Mouse (Mus musculus) G1E (cell line): Measurements from ENCODE around the gene Unc80. TPM values are rescaled to one million over a fixed set of nuclear protein-coding genes. Genes with fewer than 3 reads are reported as not detected.

Experiments used
- ATAC-seq: 2 replicates; pipeline ENCODE4 v1.8.0; 2016; ENCODE audit warnings: mild to moderate bottlenecking; ENCODE audit not compliant: insufficient number of reproducible peaks, poor library complexity, low FRiP score, severe bottlenecking; ENCODE audit errors: extremely low read depth
- DNase-seq: peaks from one replicate; pipeline ENCODE4 v3.0.0; 2012; ENCODE audit warnings: low spot score
- H3K27me3 ChIP-seq: 2 replicates; pipeline ENCODE4 v1.6.1; 2012; ENCODE audit warnings: mild to moderate bottlenecking, low read length, inconsistent platforms; ENCODE audit not compliant: insufficient read depth
- H3K36me3 ChIP-seq: replicated peaks from 2 replicates; pipeline ENCODE3; 2012; ENCODE audit warnings: mild to moderate bottlenecking, inconsistent platforms
- H3K4me1 ChIP-seq: 2 replicates; pipeline ENCODE4 v1.6.1; 2012; ENCODE audit warnings: low read depth, low read length, inconsistent platforms, mixed read lengths; ENCODE audit not compliant: insufficient read depth
- H3K4me3 ChIP-seq: 2 replicates; pipeline ENCODE4 v1.5.1; 2012; ENCODE audit warnings: low read depth, mild to moderate bottlenecking, inconsistent platforms, low read length, moderate library complexity, mixed read lengths
- H3K9me3 ChIP-seq: replicated peaks from 2 replicates; pipeline ENCODE4 v1.6.1; 2012; ENCODE audit warnings: inconsistent platforms
- CTCF ChIP-seq: IDR thresholded peaks from 2 replicates; pipeline ENCODE4 v1.5.1; 2012; ENCODE audit warnings: low read depth, low read length, inconsistent platforms, mixed read lengths
- GATA1 ChIP-seq: IDR thresholded peaks from 2 replicates; pipeline ENCODE4 v1.6.1; 2012; ENCODE audit warnings: borderline replicate concordance, low read length, inconsistent platforms, mixed read lengths
- GATA2 ChIP-seq: IDR thresholded peaks from 2 replicates; pipeline ENCODE4 v1.6.1; 2012; ENCODE audit warnings: low read depth, low read length, inconsistent platforms, borderline replicate concordance
- POLR2AphosphoS5 ChIP-seq: IDR thresholded peaks from 2 replicates; pipeline ENCODE4 v1.6.1; 2012; ENCODE audit warnings: low read depth, low read length, inconsistent platforms; ENCODE audit not compliant: insufficient replicate concordance
- TAL1 ChIP-seq: conservative IDR thresholded peaks from 2 replicates; pipeline ENCODE4 v1.6.1; 2012; ENCODE audit warnings: low read depth, low read length, inconsistent platforms, mixed read lengths
- polyA plus RNA-seq: library from polyadenylated mRNA; stranded (reverse); fragments of >175 nt; gene quantifications from 2 replicates; pipeline ENCODE4 v1.2.3, GENCODE M21; 2012
- total RNA-seq, 2 experiments: library from RNA; stranded (forward) in 1 of 2; stranded (reverse) in 1 of 2; fragments of 200-1000 nt in 1 of 2; fragments of >200 nt in 1 of 2; fragmentation: Nextera tagmentation in 1 of 2; gene quantifications; 2 replicates each; pipeline ENCODE4 v1.2.3; 2014 to 2017

Gene Unc80
- total and polyA plus RNA-seq, 3 experiments = 0.03 to 0.33 (median 0.15) TPM

- TF ChIP-seq GATA1 = no peak
- no peak for TF ChIP-seq CTCF
- TF ChIP-seq GATA2 = no peak
- no peak for TF ChIP-seq POLR2AphosphoS5
- no peak for TF ChIP-seq TAL1
- ATAC-seq (no peak), DNase-seq (no peak)
- H3K4me1 ChIP-seq = no peaks in the 10 kb centered on the region
- no peaks in the 10 kb centered on the region for H3K36me3 ChIP-seq
- no peaks in the 10 kb centered on the region for H3K9me3 ChIP-seq
- H3K4me3 ChIP-seq = no peak overlapping the region
- no peaks in the 10 kb centered on the region for H3K27me3 ChIP-seq
Observed at GRCm38 (mm10) chr1:66495310-66496012, 27.3 kb downstream of the Unc80 start.

GRCm38 (mm10) chr1:66550812-66551211, 82.6 kb downstream of the Unc80 start:
- no peaks in the 10 kb centered on the region for H3K4me1 ChIP-seq
- TF ChIP-seq GATA2 = no peak
- TF ChIP-seq GATA1 = no peak
- no peak for TF ChIP-seq CTCF
- H3K4me3 ChIP-seq = no peak overlapping the region
- DNase-seq (no peak), ATAC-seq (no peak)
- H3K36me3 ChIP-seq = no peaks in the 10 kb centered on the region
- H3K9me3 ChIP-seq = no peaks in the 10 kb centered on the region
- H3K27me3 ChIP-seq = no peaks in the 10 kb centered on the region

- ATAC-seq (no peak), DNase-seq (no peak)
- Histone ChIP-seq H3K4me3 (no peak overlapping the region), H3K36me3 (no peaks in the 10 kb centered on the region), H3K9me3 (no peaks in the 10 kb centered on the region), H3K27me3 (no peaks in the 10 kb centered on the region), H3K4me1 (no peaks in the 10 kb centered on the region)
- TF ChIP-seq GATA1 = no peak
- TF ChIP-seq GATA2 = no peak
- no peak for TF ChIP-seq TAL1
- no peak for TF ChIP-seq CTCF
- no peak for TF ChIP-seq POLR2AphosphoS5
Observed at GRCm38 (mm10) chr1:66552396-66552966, 84.3 kb downstream of the Unc80 start.

- H3K36me3 ChIP-seq = no peaks in the 10 kb centered on the region
Observed at GRCm38 (mm10) chr1:66561636-66562270, 93.6 kb downstream of the Unc80 start.

DNA sequence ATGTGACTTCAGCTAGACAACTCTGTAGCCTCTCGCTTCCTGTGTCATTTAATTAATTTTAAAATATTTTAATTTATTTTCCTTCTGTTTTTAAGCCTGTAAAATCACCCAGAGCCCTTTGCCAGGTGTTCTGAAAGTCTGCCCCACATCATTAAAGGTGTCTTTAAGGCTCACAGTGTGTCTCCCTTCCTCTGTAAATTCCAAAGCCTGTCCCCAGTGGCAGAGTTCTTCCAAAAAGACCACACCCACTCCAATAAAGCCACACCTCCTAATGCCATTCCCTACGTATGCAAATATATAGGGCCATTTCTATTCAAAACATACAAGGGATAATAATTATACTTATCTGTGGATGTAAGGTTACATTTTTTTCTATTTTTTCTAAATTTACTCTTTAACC, 94.2 kb downstream of the Unc80 start:
- Histone ChIP-seq H3K4me3 (no peak overlapping the region), H3K4me1 (no peaks in the 10 kb centered on the region), H3K9me3 (no peaks in the 10 kb centered on the region), H3K27me3 (no peaks in the 10 kb centered on the region), H3K36me3 (no peaks in the 10 kb centered on the region)
- TF ChIP-seq TAL1 (no peak), GATA2 (no peak), POLR2AphosphoS5 (no peak), CTCF (no peak), GATA1 (no peak)
- no peak for ATAC-seq
- DNase-seq = no peak

More at GRCm38 (mm10) chr1:66561636-66562270, 93.6 kb downstream of the Unc80 start:
- no peaks in the 10 kb centered on the region for H3K9me3 ChIP-seq
- DNase-seq (no peak), ATAC-seq (no peak)
- H3K4me1 ChIP-seq = no peaks in the 10 kb centered on the region
- TF ChIP-seq POLR2AphosphoS5 = no peak
- no peak for TF ChIP-seq CTCF
- TF ChIP-seq GATA1 = no peak
- no peak for TF ChIP-seq TAL1
- no peak for TF ChIP-seq GATA2
- H3K4me3 ChIP-seq = no peak overlapping the region
- H3K27me3 ChIP-seq = no peaks in the 10 kb centered on the region

DNA sequence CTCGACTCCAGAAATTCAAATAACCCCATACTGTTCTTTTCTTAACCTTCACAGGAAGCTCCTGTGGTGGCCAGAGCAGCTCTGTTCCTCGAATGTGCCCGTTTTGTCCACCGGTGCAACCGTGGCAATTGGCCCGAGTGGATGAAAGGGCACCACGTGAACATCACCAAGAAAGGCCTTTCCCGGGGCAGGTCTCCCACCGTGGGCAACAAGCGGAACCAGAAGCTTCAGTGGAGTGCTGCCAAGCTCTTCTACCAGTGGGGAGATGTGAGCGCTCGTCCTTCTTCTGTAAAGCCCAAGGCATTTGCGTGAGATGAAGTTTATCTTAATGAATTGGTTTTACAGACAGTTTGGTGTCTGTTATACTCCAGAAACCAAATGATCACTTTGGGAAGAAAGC, 101.6 kb downstream of the Unc80 start:
- H3K4me3 ChIP-seq = no peak overlapping the region
- DNase-seq (no peak), ATAC-seq (no peak)
- no peaks in the 10 kb centered on the region for H3K27me3 ChIP-seq
- H3K4me1 ChIP-seq = no peaks in the 10 kb centered on the region
- H3K9me3 ChIP-seq = no peaks in the 10 kb centered on the region
- H3K36me3 ChIP-seq = no peaks in the 10 kb centered on the region
- TF ChIP-seq CTCF (no peak), POLR2AphosphoS5 (no peak), GATA2 (no peak), TAL1 (no peak), GATA1 (no peak)
